Mouse (Mus musculus) ES-E14 (cell line): ENCODE data around the gene Jade1. TPM values are rescaled to one million over a fixed set of nuclear protein-coding genes. Genes with fewer than 3 reads are reported as not detected.

Experiments
- DNase-seq: peaks from one replicate; pipeline ENCODE4 v3.0.0-alpha.2; 2013; ENCODE audit warnings: low read depth, low spot score
- H3K27ac ChIP-seq: 2 replicates; pipeline ENCODE4 v1.5.1; 2012; ENCODE audit warnings: low read depth, mild to moderate bottlenecking, low read length, moderate library complexity, mixed read lengths; ENCODE audit not compliant: poor library complexity, insufficient read depth, severe bottlenecking
- H3K36me3 ChIP-seq: 2 replicates; pipeline ENCODE4 v1.6.1; 2012; ENCODE audit warnings: mild to moderate bottlenecking, low read length, moderate library complexity, mixed read lengths; ENCODE audit not compliant: control insufficient read depth, poor library complexity, insufficient read depth, severe bottlenecking
- H3K4me1 ChIP-seq, 2 experiments: fragments of 150-350 bp in 1 of 2; sonication (generic) in 1 of 2; 2 replicates each; pipeline ENCODE4 v1.6.1; 2012; ENCODE audit warnings: low read length in 2 of 2, mild to moderate bottlenecking in 1 of 2, mixed read lengths in 1 of 2; ENCODE audit not compliant: control insufficient read depth in 2 of 2, insufficient read depth in 2 of 2, poor library complexity in 1 of 2
- H3K4me3 ChIP-seq, 2 experiments: fragments of 150-350 bp in 1 of 2; sonication (generic) in 1 of 2; 2 replicates each; pipeline ENCODE4 v1.5.1; 2012; ENCODE audit warnings: low read length in 2 of 2, low read depth in 1 of 2, mild to moderate bottlenecking in 1 of 2, mixed read lengths in 1 of 2; ENCODE audit not compliant: insufficient read depth in 1 of 2, poor library complexity in 1 of 2, severe bottlenecking in 1 of 2
- H3K9ac ChIP-seq: 2 replicates; pipeline ENCODE4 v1.6.1; 2012; ENCODE audit warnings: low read depth, mild to moderate bottlenecking, low read length, mixed read lengths; ENCODE audit not compliant: poor library complexity, insufficient read depth, severe bottlenecking
- H3K9me3 ChIP-seq: fragments of 150-350 bp; sonication (generic); 2 replicates; pipeline ENCODE4 v1.6.1; 2012; ENCODE audit warnings: low read depth, mild to moderate bottlenecking, low read length; ENCODE audit not compliant: control insufficient read depth, insufficient read depth
- CHD2 ChIP-seq: IDR thresholded peaks from 2 replicates; pipeline ENCODE4 v1.6.1; 2014; ENCODE audit warnings: mild to moderate bottlenecking, low read depth, low read length, inconsistent platforms
- HCFC1 ChIP-seq: IDR thresholded peaks from 2 replicates; pipeline ENCODE4 v1.6.1; 2012; ENCODE audit warnings: low read length, inconsistent platforms, borderline replicate concordance; ENCODE audit not compliant: insufficient read depth
- MAFK ChIP-seq: IDR thresholded peaks from 2 replicates; pipeline ENCODE4 v1.6.1; 2014; ENCODE audit warnings: mild to moderate bottlenecking, low read depth, low read length, inconsistent platforms; ENCODE audit not compliant: insufficient read depth
- ZC3H11A ChIP-seq: IDR thresholded peaks from 2 replicates; pipeline ENCODE4 v1.6.1; 2012; ENCODE audit warnings: low read depth, mild to moderate bottlenecking, inconsistent platforms, low read length, borderline replicate concordance
- ZNF384 ChIP-seq: IDR thresholded peaks from 2 replicates; pipeline ENCODE4 v1.6.1; 2012; ENCODE audit warnings: low read depth, low read length, inconsistent platforms
- in situ Hi-C, 2 experiments: fragments of 600-800 bp; cut with MboI; formaldehyde crosslinking; loops; one replicate each; pipeline ENCODE4 v1.15.1; 2025; ENCODE audit warnings: low sequenced_read_pairs in 2 of 2, inconsistent platforms in 1 of 2; ENCODE audit not compliant: unreplicated experiment in 2 of 2
- total RNA-seq: library from RNA; depleted of rRNA; stranded (reverse); fragments of 300-350 nt; gene quantifications from 2 replicates; pipeline ENCODE4 v1.2.3, GENCODE M21; 2012

Gene Jade1
- total RNA-seq, 1 experiment: 218 TPM

GRCm38 (mm10) chr3:41522226-41523005 lies 33.1 kb upstream of the Jade1 start:
- H3K27ac ChIP-seq: no peak overlapping the region; the same call in 1 of the 2 replicates
- H3K9me3 ChIP-seq: no peaks in the 10 kb centered on the region
- in situ Hi-C loops: no loop called here
- DNase-seq: no peak
- no peak overlapping the region for H3K9ac ChIP-seq
- H3K4me1 ChIP-seq: peaks cover 1 to 3% of the 10 kb centered on the region in 2 experiments; a peak in 1 of 4 replicates
- peaks cover 22% of the 10 kb centered on the region for H3K36me3 ChIP-seq
- TF ChIP-seq HCFC1: no peak
- no peak for TF ChIP-seq CHD2
- no peak for TF ChIP-seq MAFK
- no peak overlapping the region for H3K4me3 ChIP-seq

GRCm38 (mm10) chr3:41523006-41523375 lies 32.5 kb upstream of the Jade1 start:
- TF ChIP-seq ZC3H11A: no peak
- TF ChIP-seq CHD2: no peak
- no peak for TF ChIP-seq ZNF384
- no peak for TF ChIP-seq HCFC1
- no peak for TF ChIP-seq MAFK
- in situ Hi-C loops: no loop called here
- DNase-seq: no peak
- Histone ChIP-seq H3K4me1 (peaks cover 1 to 3% of the 10 kb centered on the region in 2 experiments; a peak in 1 of 4 replicates), H3K36me3 (peaks cover 22% of the 10 kb centered on the region), H3K4me3 (no peak overlapping the region), H3K27ac (no peak overlapping the region; the same call in 1 of the 2 replicates), H3K9me3 (no peaks in the 10 kb centered on the region), H3K9ac (no peak overlapping the region)

- in situ Hi-C loops: no loop called here
- TF ChIP-seq CHD2: no peak
- no peak for TF ChIP-seq ZNF384
- TF ChIP-seq ZC3H11A: no peak
- no peak for TF ChIP-seq HCFC1
- TF ChIP-seq MAFK: no peak
- no peak for DNase-seq
These were observed 32.1 kb upstream of the Jade1 start for GRCm38 (mm10) chr3:41523460-41523859.

GRCm38 (mm10) chr3:41528291-41528969 lies 27.1 kb upstream of the Jade1 start:
- Histone ChIP-seq H3K4me1 (no peaks in the 10 kb centered on the region), H3K36me3 (no peaks in the 10 kb centered on the region; the same call in 1 of the 2 replicates), H3K4me3 (peak overlapping the region; percentile 86 to 92), H3K9ac (no peak overlapping the region), H3K27ac (no peak overlapping the region; the same call in 1 of the 2 replicates), H3K9me3 (no peaks in the 10 kb centered on the region)
- in situ Hi-C loops: no loop called here
- DNase-seq: peak; percentile 47
- TF ChIP-seq ZNF384 (peak; percentile 92), HCFC1 (no peak), ZC3H11A (no peak)

More at GRCm38 (mm10) chr3:41523460-41523859, 32.1 kb upstream of the Jade1 start:
- no peak overlapping the region for H3K9ac ChIP-seq
- peaks cover 22% of the 10 kb centered on the region for H3K36me3 ChIP-seq
- H3K9me3 ChIP-seq: no peaks in the 10 kb centered on the region
- H3K27ac ChIP-seq: no peak overlapping the region
- H3K4me1 ChIP-seq: peaks cover 1 to 3% of the 10 kb centered on the region in 2 experiments; a peak in 1 of 4 replicates
- no peak overlapping the region for H3K4me3 ChIP-seq

- Histone ChIP-seq H3K27ac (no peak overlapping the region), H3K36me3 (no peaks in the 10 kb centered on the region), H3K4me1 (no peaks in the 10 kb centered on the region), H3K9me3 (no peaks in the 10 kb centered on the region), H3K9ac (no peak overlapping the region), H3K4me3 (no peak overlapping the region)
- TF ChIP-seq HCFC1: no peak
- TF ChIP-seq CHD2: no peak
- no peak for TF ChIP-seq ZNF384
- TF ChIP-seq MAFK: no peak
- no peak for TF ChIP-seq ZC3H11A
- in situ Hi-C loops: no loop called here
- DNase-seq: no peak
These were observed 25.4 kb upstream of the Jade1 start for GRCm38 (mm10) chr3:41530156-41530555.
